Mouse (Mus musculus): ENCODE data around the gene Pde8a. TPM values are rescaled to one million over a fixed set of nuclear protein-coding genes. Genes with fewer than 3 reads are reported as not detected.
"Not testable (repeated sequence)": the region's sequence is repeated elsewhere in the genome, so short reads cannot be mapped to it uniquely, and the experiment has no call there.

Gene Pde8a
- polyA plus RNA-seq, 1 experiment from 2014 or later = 2.1 TPM

DNA sequence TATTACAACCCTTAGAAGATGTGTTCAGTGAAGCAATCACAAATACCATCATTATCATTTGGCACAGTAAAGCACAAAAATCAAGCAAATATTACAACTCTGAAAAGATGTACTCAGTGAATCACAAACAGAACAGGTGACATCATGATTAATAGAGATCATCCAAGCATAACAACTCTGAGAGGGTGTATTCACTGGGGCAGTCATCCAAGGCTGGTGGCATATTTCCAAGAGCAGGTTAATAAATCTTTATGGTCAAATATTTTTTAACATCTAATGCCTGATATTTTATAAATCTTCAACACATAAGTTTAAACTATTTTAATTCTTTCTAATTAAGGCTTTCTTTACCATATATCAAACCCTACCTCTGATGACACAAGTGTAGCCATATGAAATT lies 27.4 kb upstream of the Pde8a start:
- not testable (repeated sequence) for H3K9me3 ChIP-seq; H3K27me3 ChIP-seq; H3K4me3 ChIP-seq; H3K36me3 ChIP-seq; ATAC-seq (ENCODE audit: low FRiP score); H3K4me1 ChIP-seq (replicated peaks); H3K4me2 ChIP-seq; H3K27ac ChIP-seq; H3K9ac ChIP-seq

DNA sequence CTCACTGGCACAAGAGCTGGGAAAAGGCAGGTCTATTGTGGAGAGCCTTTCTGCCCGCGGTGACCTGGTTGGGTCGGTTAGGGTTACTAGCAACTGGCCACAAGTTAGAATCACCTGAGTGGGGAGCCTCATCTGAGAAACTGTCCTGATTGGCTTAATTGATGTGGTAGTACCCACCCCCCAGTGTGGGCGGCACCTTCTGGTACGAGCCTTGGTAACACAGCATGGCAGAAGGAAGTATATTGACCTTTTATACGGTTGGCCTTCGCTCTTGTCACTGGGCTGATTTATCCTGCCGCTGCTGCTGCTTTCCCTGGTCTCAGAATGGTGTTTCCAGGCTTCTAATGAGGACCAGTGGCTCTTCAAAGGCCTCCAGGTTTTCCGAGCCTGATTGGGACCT lies 24.2 kb upstream of the Pde8a start:
- no peaks in the 10 kb centered on the region for H3K4me1 ChIP-seq (replicated peaks)
- H3K9ac ChIP-seq = no peak overlapping the region
- no peaks in the 10 kb centered on the region for H3K36me3 ChIP-seq
- WGBS = 83% methylated on average over 9 of the region's 9 CpGs
- H3K9me3 ChIP-seq = no peaks in the 10 kb centered on the region
- no peak overlapping the region for H3K27ac ChIP-seq
- no peak for ATAC-seq (ENCODE audit: low FRiP score)
- no peaks in the 10 kb centered on the region for H3K27me3 ChIP-seq
- no peak overlapping the region for H3K4me3 ChIP-seq
- H3K4me2 ChIP-seq = no peak overlapping the region

DNA sequence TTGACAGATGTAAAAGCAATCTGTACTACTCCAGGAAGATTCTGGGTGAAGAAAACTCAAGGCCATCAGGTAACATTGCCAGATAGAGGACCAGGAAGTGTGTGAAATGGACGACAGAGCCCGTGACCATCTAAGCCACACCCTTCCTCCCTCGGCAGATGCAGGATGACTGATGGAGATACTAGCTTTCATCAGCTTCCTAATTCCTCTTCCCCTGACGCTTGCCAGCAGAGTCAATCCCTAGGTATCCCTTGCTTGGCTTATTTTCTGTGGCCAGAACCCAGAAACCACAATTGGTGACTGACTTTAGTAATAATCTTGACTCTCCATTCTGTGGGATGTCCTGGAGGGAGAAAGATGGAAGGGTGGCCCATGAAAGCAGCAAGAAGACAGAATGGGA lies 17.9 kb upstream of the Pde8a start:
- H3K36me3 ChIP-seq = no peaks in the 10 kb centered on the region
- H3K4me1 ChIP-seq (replicated peaks) = peaks cover 12% of the 10 kb centered on the region
- no peak overlapping the region for H3K9ac ChIP-seq
- no peaks in the 10 kb centered on the region for H3K9me3 ChIP-seq
- ATAC-seq (ENCODE audit: low FRiP score) = no peak
- no peak overlapping the region for H3K4me2 ChIP-seq
- no peak overlapping the region for H3K4me3 ChIP-seq
- no peaks in the 10 kb centered on the region for H3K27me3 ChIP-seq
- WGBS = 64% methylated on average over 4 of the region's 4 CpGs
- no peak overlapping the region for H3K27ac ChIP-seq

DNA sequence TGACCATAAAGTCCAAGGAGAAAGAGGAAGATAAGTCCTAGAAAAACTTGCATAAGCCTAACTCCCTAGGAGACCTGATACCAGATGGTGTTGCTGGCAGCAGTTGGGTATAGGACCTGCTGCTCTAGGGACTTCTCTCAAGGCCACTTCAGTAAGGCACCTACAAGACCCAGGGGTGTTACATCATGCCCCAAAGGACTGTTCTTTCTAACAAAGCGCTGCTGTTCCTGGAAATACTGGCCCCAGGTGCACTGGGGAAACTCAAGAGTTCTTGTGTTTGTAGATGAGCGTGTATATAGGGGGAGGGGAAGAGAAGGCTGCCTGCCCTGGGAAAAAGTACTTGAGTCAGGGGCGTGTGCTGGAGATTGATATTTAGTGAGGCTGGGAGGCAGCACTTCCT lies 16.6 kb upstream of the Pde8a start:
- 67% methylated on average over 3 of the region's 3 CpGs for WGBS
- ATAC-seq (ENCODE audit: low FRiP score) = no peak
- peaks cover 12% of the 10 kb centered on the region for H3K4me1 ChIP-seq (replicated peaks)

DNA sequence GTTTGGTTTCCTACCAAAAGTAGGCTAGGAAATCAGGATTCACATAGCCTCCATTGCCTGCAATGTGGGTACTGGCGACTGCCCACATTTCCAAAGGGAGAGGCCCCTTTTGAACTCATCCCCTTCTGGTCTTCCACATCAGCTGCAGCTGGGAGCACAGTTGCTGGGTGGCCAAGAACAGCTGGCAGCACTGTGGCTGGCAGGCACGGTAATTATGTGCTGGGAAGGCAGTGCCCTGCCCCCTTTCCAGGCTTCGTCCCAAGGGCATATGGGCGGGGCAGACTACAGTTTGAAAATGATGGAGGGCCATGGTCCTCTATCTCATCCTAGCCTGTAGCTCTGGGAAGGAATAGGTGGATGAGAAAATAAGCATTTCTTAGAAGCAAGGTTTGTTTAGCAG lies 14.9 kb upstream of the Pde8a start:
- Histone ChIP-seq H3K27me3 (no peaks in the 10 kb centered on the region), H3K9me3 (no peaks in the 10 kb centered on the region), H3K27ac (no peak overlapping the region), H3K9ac (no peak overlapping the region), H3K4me3 (no peak overlapping the region), H3K36me3 (no peaks in the 10 kb centered on the region), H3K4me1 (replicated peaks) (peaks cover 12% of the 10 kb centered on the region), H3K4me2 (no peak overlapping the region)
- no peak for ATAC-seq (ENCODE audit: low FRiP score)
- 35% methylated on average over 4 of the region's 4 CpGs for WGBS

More for the DNA sequence above, 16.6 kb upstream of the Pde8a start:
- Histone ChIP-seq H3K4me2 (no peak overlapping the region), H3K4me3 (no peak overlapping the region), H3K9me3 (no peaks in the 10 kb centered on the region), H3K27ac (no peak overlapping the region), H3K36me3 (no peaks in the 10 kb centered on the region), H3K27me3 (no peaks in the 10 kb centered on the region), H3K9ac (no peak overlapping the region)

DNA sequence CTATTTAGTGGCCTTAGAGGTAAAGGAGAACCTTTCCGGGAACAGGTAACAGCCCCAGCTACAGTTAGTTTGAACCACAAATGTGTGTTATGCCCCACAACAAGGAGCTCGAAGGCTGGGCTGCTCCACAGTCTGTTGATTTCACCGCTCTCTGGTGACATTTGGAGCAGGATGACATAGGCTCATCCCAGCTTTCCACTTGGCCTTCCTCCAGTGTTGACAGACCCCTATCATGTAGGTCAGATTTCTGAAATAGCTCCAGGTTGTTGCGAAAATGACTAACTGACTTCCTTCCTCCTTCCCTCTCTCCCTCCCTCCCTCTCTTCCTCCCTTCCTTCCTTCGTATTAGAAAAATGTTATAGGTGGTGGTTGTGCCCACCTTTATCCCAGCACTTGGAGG lies 14.3 kb upstream of the Pde8a start:
- Histone ChIP-seq H3K9me3 (no peaks in the 10 kb centered on the region), H3K9ac (no peak overlapping the region), H3K4me3 (no peak overlapping the region), H3K4me2 (no peak overlapping the region), H3K36me3 (no peaks in the 10 kb centered on the region), H3K27me3 (no peaks in the 10 kb centered on the region), H3K4me1 (replicated peaks) (peaks cover 12% of the 10 kb centered on the region), H3K27ac (no peak overlapping the region)
- 69% methylated on average over 5 of the region's 5 CpGs for WGBS
- ATAC-seq (ENCODE audit: low FRiP score) = no peak

DNA sequence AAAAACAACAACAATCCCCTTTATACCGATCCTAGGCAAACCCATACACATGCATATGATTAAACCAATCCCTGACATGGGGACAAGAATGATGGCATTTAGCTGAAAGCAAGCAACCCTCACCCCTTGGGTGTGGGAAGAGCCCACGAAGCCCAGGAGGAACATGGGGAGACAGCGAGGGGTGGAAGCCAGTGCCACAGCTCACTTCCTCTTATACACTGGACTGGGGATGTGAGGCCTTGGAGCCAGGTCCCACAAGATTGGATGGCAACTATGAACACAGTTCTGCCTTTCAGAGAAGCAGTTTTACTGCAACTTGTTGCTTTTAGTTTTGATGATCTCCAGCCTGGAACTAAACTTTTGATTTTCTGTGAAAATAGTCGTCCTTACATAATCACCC lies 13.6 kb upstream of the Pde8a start:
- 57% methylated on average over 4 of the region's 4 CpGs for WGBS
- Histone ChIP-seq H3K27me3 (no peaks in the 10 kb centered on the region), H3K9me3 (no peaks in the 10 kb centered on the region), H3K4me2 (no peak overlapping the region), H3K36me3 (no peaks in the 10 kb centered on the region), H3K9ac (no peak overlapping the region), H3K4me3 (no peak overlapping the region), H3K27ac (no peak overlapping the region), H3K4me1 (replicated peaks) (peaks cover 12% of the 10 kb centered on the region)
- ATAC-seq (ENCODE audit: low FRiP score) = no peak

DNA sequence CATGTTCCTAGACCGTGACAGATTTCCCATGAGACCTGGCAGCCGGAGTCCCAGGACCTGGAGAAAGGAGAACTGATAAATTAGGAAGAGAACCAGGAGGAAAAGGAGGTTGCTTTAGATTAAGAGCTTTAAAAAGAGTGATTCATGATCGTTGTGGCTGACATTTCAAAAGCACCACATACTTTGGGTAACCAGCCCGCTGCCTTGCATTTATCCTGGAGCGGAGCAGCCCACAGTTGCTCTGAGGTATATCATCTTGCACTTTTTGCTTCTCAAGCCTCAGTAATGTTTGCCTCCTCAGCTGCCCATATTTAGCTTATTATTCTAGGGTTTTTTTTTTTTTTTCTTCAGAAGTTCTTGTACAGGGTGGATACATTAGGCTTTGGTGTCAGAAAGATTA lies 11.0 kb upstream of the Pde8a start:
- WGBS = 53% methylated on average over 5 of the region's 5 CpGs
- H3K27me3 ChIP-seq = no peaks in the 10 kb centered on the region
- no peak overlapping the region for H3K4me2 ChIP-seq
- H3K9ac ChIP-seq = no peak overlapping the region
- no peak for ATAC-seq (ENCODE audit: low FRiP score)
- no peak overlapping the region for H3K4me3 ChIP-seq
- no peak overlapping the region for H3K27ac ChIP-seq
- H3K4me1 ChIP-seq (replicated peaks) = peaks cover 12% of the 10 kb centered on the region
- no peaks in the 10 kb centered on the region for H3K9me3 ChIP-seq
- H3K36me3 ChIP-seq = no peaks in the 10 kb centered on the region

DNA sequence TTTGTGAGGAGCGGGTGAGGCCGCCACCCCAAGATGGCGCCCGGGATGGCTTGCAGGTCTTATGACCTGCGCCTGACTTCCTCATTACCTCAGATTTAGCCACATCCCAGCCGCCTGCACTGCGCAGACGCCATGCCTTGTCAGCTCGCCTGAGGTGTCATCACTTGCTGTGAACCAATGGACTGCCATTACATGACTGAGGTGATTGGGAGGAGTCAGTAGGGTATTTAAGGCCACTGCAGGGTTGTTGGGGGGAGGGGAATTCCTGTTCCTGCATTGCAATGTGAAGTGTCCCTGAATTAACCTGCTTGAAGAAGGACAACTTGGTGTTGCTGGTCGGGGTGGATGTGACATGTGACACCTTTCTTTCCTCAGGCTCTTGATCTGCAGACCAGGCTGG lies 9.8 kb upstream of the Pde8a start:
- 88% methylated on average over 10 of the region's 10 CpGs for WGBS
- H3K27me3 ChIP-seq; H3K4me1 ChIP-seq (replicated peaks); H3K4me3 ChIP-seq; H3K36me3 ChIP-seq; H3K9me3 ChIP-seq; H3K9ac ChIP-seq; H3K4me2 ChIP-seq; ATAC-seq (ENCODE audit: low FRiP score); H3K27ac ChIP-seq: not testable (repeated sequence)

DNA sequence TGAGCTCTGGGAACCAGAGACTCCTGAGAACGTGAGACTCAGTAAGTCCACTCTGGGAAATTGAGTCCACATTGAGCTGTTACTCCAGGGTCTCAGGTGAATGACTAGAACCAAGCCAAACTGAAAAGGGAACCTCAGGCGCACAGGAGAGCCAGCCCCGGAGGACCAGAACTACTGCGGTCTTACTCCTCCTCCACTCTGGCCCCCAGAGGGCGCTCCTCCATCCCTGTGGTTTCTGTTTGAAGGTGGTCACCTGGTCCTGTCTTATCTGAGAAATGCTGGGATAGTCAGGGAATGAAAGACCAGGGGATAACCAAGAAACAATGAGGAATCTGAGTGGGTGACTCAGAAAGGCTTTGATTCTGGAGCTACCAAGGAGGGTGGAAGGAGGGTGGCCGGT lies 4.5 kb upstream of the Pde8a start:
- Histone ChIP-seq H3K9ac (no peak overlapping the region), H3K27ac (no peak overlapping the region), H3K36me3 (no peaks in the 10 kb centered on the region), H3K9me3 (no peaks in the 10 kb centered on the region), H3K4me1 (replicated peaks) (peaks cover 20% of the 10 kb centered on the region), H3K27me3 (peaks cover 50% of the 10 kb centered on the region), H3K4me2 (no peak overlapping the region), H3K4me3 (no peak overlapping the region)
- ATAC-seq (ENCODE audit: low FRiP score) = no peak
- 19% methylated on average over 6 of the region's 6 CpGs for WGBS

DNA sequence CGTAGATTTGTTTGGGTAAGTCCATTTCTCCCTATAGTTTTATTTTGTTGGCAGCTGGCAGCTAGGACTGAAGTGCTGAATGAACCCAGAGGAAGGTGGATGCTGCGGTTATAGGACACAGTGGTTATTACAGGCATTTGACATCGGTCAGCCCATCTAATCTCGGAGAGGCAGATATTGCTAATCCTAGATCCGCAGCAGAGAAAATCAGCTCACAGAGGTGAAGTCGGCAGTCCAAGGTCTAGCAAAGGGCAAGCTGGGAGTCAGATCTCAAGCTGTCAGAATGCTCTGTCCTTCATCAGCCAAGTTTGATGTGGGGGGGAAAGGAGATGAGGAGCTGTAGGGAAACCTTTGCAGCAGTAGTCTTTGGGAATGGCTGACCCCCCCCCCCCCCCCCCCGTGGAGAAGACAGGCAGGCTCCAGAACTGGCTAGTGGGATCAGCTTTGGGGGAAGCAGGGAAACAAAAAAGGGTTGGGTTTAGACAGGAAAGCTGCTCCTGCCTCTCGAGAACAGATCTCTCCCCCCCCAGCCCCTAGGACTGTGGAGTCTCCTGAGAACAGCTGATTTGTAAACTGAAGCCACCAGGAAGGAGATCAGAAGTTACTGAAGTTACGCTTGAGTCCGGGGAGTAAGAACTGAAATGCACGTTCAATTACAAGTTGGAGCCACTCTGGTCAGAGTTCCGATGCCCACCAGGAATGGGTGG lies 3.3 kb upstream of the Pde8a start:
- Histone ChIP-seq H3K4me3 (no peak overlapping the region), H3K9ac (no peak overlapping the region), H3K4me1 (replicated peaks) (peaks cover 22% of the 10 kb centered on the region), H3K27me3 (peaks cover 61% of the 10 kb centered on the region), H3K27ac (no peak overlapping the region), H3K36me3 (no peaks in the 10 kb centered on the region), H3K4me2 (no peak overlapping the region), H3K9me3 (no peaks in the 10 kb centered on the region)
- ATAC-seq (ENCODE audit: low FRiP score) = no peak
- 53% methylated on average over 12 of the region's 12 CpGs for WGBS

DNA sequence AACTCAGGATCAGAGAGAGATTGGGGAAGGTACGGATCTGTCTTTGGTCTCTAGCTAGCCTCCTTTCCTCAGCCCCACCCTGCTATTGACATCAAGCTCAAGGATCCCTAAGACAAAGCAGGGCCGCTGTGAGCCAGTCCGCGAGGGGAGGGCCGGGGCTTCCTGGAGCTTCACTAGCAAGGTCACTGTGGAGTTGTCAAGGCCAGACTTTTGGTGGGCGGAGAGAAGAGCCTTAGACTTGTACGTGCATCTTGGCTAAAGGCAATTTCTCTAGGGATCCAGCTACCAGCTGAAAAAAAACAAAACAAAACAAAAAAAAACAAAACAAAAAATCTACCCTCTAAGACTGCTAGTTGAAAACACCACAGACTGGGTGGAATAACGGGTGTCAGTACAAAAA lies 1.6 kb upstream of the Pde8a start:
- H3K4me2 ChIP-seq = peak overlapping the region; percentile 63
- no peak overlapping the region for H3K9ac ChIP-seq
- ATAC-seq (ENCODE audit: low FRiP score) = no peak
- H3K36me3 ChIP-seq = no peaks in the 10 kb centered on the region
- H3K27ac ChIP-seq = no peak overlapping the region
- peaks cover 78% of the 10 kb centered on the region for H3K27me3 ChIP-seq
- H3K4me3 ChIP-seq = peak overlapping the region; percentile 49
- WGBS = 8% methylated on average over 8 of the region's 8 CpGs
- H3K9me3 ChIP-seq = no peaks in the 10 kb centered on the region
- peaks cover 22% of the 10 kb centered on the region for H3K4me1 ChIP-seq (replicated peaks)

DNA sequence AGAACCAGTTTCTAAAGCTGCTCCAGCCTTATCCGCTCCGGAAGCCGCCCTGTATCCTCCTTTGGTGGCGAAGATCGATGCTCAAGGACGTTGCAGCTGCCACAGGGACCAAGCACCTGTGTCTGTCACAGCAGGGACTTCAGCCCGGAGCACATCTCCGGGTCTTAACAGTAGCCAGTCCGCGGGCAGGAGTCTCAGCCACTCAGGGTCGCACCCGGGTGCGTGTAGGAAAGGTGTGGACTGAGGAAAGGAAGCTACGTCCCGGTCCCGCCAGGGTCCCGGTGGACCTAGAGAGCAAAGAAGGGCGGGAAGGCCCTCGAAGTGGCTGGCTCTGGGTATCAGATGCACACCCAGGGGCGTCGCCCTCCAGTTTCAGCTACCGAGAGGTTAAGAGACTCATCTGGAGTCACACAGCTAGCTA lies 1.1 kb upstream of the Pde8a start:
- peak; percentile 41; the same call in 1 of the 2 replicates for ATAC-seq (ENCODE audit: low FRiP score)
- Histone ChIP-seq H3K27ac (peak overlapping the region; percentile 13; the same call in 1 of the 2 replicates), H3K4me3 (peak overlapping the region; percentile 49), H3K36me3 (no peaks in the 10 kb centered on the region), H3K27me3 (peaks cover 83% of the 10 kb centered on the region), H3K9ac (peak overlapping the region; percentile 55; the same call in 1 of the 2 replicates), H3K9me3 (no peaks in the 10 kb centered on the region), H3K4me1 (replicated peaks) (peaks cover 22% of the 10 kb centered on the region), H3K4me2 (peak overlapping the region; percentile 63)
- 0% methylated on average over 22 of the region's 22 CpGs for WGBS

All from hindbrain, embryonic 13.5 days (tissue).